Mouse (Mus musculus): ENCODE results near the gene Fgd6.

Fgd6 gene

GRCm38 (mm10) chr10:94095743-94096465 lies 60.1 kb downstream of the Fgd6 start:
- in situ Hi-C loops (cut with MboI), result no loop called here

- in situ Hi-C loops (cut with MboI), result no loop called here
Measured at GRCm38 (mm10) chr10:94097081-94097845, 61.5 kb downstream of the Fgd6 start.

- in situ Hi-C loops (cut with MboI), result no loop called here
Measured at GRCm38 (mm10) chr10:94098100-94098499, 62.3 kb downstream of the Fgd6 start.

- in situ Hi-C loops (cut with MboI), result no loop called here
Measured at GRCm38 (mm10) chr10:94105498-94105897, 69.7 kb downstream of the Fgd6 start.

DNA sequence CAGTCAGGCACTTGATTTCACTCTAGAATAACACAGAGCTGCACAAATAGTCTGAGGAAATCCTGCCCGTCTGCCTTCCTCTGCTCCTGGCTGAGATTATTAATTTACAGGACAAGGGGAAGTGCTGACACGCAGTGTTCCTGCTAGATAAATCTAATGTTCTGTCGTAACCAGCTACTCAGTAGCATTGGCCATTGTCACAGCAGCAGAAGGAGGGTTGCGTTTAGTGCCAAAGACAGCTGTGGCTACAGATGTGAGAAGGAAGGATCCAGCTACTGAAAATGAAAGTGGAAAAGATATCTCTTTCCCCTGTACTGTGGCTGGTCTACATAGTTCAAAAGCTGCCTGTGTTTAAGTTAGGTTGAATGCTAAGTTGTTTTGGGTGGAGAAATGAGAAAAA lies 71.4 kb downstream of the Fgd6 start:
- in situ Hi-C loops (cut with MboI), result no loop called here

DNA sequence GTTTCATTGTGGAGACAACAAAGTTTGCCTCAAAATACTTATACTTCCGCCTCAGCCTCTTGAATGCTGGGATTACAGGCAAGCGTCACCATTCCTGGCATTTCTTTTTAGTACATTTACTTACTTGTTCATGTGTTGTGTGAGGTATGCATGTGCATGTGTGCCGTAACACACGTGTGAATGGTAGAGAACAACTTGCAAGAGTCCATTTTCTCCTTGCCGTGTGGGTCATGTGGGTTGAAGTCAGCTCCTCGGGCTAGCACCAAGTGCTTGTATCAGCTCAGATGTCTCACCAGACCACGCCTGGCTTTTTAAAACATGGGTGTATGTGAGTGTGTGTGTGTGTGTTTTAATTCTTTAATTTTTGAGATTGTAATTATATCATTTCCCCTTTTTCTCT lies 71.8 kb downstream of the Fgd6 start:
- in situ Hi-C loops (cut with MboI), result no loop called here

DNA sequence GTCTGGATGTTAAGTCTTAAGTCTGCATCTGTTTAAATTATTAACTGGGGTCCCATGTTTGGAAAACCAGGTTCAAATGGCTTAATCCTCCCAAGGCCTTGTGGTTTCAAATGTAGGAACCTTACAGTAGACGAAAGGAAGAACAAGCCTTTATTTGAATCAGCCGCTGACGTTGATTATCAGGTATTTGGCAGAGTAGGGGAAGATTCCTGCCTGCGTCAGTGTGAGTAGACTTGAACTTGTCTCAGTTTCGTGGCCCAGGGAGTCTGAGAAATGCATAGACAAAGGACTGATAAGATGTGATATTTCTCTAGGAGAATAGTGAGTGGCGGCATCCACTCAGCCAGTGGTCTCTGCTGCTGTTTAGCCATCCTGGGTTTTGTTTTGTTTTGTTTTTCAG lies 73.0 kb downstream of the Fgd6 start:
- in situ Hi-C loops (cut with MboI), result no loop called here

DNA sequence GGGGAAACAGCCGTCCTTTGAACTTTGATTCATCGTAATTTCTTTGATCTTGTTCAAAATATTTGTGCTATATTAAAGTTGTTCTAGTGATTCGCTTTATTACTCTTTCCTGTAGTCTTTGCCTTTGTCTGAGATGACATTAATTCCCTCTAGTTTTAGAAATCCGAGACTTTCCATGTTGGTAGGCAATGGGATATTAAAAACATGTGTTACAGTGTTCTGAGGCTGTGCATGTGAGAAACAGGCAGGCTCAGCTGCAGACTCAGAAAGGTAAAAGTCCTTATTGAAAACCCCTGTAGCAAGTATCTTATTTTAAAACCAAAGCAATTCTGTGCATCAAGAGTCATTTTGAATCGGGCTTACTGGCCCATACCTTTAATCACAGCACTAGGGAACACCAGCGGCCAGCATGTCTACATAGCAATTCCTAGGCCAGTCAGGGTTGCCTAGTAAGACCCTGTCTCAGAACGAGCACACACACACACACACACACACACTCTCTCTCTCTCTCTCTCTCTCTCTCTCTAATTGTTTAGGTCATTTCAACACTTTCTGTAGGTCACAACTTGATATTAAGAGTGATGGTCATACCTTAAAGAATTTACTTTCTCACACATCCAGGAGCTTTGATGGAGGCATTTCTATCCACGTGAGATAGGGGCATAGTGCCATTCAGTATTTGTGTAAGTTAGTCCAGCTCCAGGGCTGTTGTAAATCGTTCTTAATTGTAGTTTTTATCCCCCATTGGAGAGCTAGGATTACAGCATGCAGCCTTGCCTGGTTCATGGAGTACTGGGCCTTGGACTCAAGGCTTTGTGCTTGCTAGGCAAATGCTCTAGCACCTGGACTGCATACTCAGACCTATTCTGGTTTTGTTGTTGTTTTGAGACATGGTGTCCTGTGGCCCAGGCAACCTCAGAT lies 75.3 kb downstream of the Fgd6 start:
- in situ Hi-C loops (cut with MboI), result loop anchor here (10.0 kb wide), 2 partner anchors 96 to 296 kb away; no protein-coding TSS in a partner anchor

GRCm38 (mm10) chr10:94112207-94112606 lies 76.4 kb downstream of the Fgd6 start:
- in situ Hi-C loops (cut with MboI), result loop anchor here (10.0 kb wide), 2 partner anchors 97 to 297 kb away; no protein-coding TSS in a partner anchor

- in situ Hi-C loops (cut with MboI), result loop anchor here (10.0 kb wide), 2 partner anchors 101 to 301 kb away; no protein-coding TSS in a partner anchor
Measured at GRCm38 (mm10) chr10:94115893-94116599, 80.2 kb downstream of the Fgd6 start.

- in situ Hi-C loops (cut with MboI), result loop anchor here (10.0 kb wide), 2 partner anchors 102 to 302 kb away; no protein-coding TSS in a partner anchor
Measured at GRCm38 (mm10) chr10:94116781-94117340, 81.1 kb downstream of the Fgd6 start.

DNA sequence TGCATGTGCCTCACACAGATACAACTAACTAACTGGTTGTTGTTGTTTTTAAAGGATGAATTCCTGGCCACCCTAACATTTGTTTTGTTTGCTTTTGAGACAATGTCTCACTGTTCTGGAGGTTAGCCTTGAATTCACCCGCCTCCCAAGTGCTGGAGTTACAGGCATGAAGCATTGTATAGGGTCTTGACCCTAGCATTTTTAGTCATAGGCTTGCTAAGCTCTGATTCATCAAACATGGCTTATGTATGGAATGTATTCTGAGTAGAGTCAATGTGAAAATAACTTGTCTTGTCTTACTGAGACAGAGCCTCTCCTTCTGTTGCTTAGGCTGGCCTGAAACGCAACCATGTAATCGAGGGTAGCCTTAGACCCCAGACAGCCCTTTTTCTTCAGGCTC lies 82.1 kb downstream of the Fgd6 start:
- in situ Hi-C loops (cut with MboI), result loop anchor here (10.0 kb wide), 2 partner anchors 103 to 303 kb away; no protein-coding TSS in a partner anchor

DNA sequence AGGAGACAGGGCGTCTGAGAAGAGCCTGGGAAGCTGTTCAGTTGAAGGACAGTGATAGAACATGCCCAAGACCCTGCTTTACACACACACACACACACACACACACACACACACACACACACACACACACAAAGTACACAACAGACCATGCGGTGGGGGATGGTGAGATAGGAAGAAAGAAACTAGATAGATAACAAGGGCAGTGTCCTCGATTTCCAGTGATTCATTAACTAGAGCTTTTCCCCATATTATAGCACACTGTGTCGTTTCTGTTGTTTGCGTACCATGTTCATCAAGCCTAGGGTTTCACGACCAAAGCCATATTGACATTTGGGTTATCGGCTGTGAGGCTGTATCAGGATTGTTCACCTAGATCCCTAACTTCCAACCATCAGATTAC lies 83.2 kb downstream of the Fgd6 start:
- in situ Hi-C loops (cut with MboI), result loop anchor here (10.0 kb wide), 2 partner anchors 104 to 304 kb away; no protein-coding TSS in a partner anchor

GRCm38 (mm10) chr10:94120676-94121075 lies 84.9 kb downstream of the Fgd6 start:
- in situ Hi-C loops (cut with MboI), result no loop called here

- in situ Hi-C loops (cut with MboI), result no loop called here
Measured at GRCm38 (mm10) chr10:94122595-94122994, 86.8 kb downstream of the Fgd6 start.

DNA sequence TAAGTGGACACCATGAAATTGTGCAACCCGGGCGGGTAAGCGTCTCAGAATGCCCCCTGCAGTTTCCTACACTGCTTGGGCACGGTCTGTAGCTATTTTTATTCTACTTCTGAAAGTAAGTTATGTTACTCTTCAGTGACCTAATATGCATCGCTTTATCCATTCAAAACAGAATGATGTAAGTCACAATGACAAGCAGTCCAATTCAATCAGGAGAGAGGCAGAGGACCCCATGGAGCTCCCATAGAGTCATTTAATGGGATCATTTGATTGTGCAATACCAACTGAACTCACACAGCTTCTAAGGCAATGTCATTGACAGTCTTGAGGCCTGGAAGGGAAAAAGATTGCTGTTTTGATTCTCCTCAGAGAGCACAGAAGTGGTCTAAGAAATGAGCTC lies 87.8 kb downstream of the Fgd6 start:
- in situ Hi-C loops (cut with MboI), result no loop called here

GRCm38 (mm10) chr10:94124376-94124775 lies 88.6 kb downstream of the Fgd6 start:
- in situ Hi-C loops (cut with MboI), result no loop called here

DNA sequence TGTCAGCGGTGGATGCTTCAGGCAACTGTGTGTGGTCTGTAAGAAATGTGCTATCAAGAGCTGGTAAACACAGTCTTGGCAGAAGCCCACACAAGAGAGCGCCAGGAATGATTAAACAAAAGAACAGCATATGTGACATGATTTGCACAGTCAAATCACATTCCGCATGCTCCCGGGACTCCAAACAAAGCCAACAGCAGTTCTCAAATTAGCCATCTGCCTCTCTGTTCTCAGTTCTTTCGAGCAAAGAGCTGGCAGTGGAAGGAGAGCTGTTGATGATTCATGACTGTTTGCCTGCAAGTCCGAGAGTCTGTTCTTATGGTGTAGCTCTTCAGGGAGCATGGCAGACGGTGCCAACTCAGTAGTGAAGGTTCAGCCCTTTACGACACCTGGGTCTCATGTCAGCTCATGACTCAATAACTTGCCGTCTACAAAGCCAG lies 93.9 kb downstream of the Fgd6 start:
- in situ Hi-C loops (cut with MboI), result no loop called here

DNA sequence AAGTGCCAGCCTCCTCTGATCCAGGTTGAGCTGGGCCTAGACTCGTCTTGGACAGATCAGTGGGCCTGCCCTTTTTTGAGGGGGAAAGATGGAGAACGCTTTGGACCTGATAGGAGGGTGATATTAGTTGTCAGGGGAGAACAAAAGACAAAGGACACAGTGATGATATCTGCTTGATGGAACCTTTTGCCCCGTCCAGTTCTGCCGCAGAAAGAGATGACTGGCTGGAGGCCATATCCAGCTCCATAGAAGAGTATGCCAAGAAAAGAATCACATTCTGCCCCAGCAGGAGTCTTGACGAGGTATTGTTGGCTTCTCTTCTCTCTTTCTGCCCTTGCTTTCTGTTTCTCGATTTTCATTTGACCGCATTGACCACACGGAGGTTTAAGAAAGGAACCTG lies 97.3 kb downstream of the Fgd6 start:
- in situ Hi-C loops (cut with MboI), result no loop called here

- in situ Hi-C loops (cut with MboI), result no loop called here
Measured at GRCm38 (mm10) chr10:94133674-94134073, 97.9 kb downstream of the Fgd6 start.

Data from mature B cell (primary cell).